ENCODE assay signal across 9 mouse cellular contexts in the genomic region with DNA sequence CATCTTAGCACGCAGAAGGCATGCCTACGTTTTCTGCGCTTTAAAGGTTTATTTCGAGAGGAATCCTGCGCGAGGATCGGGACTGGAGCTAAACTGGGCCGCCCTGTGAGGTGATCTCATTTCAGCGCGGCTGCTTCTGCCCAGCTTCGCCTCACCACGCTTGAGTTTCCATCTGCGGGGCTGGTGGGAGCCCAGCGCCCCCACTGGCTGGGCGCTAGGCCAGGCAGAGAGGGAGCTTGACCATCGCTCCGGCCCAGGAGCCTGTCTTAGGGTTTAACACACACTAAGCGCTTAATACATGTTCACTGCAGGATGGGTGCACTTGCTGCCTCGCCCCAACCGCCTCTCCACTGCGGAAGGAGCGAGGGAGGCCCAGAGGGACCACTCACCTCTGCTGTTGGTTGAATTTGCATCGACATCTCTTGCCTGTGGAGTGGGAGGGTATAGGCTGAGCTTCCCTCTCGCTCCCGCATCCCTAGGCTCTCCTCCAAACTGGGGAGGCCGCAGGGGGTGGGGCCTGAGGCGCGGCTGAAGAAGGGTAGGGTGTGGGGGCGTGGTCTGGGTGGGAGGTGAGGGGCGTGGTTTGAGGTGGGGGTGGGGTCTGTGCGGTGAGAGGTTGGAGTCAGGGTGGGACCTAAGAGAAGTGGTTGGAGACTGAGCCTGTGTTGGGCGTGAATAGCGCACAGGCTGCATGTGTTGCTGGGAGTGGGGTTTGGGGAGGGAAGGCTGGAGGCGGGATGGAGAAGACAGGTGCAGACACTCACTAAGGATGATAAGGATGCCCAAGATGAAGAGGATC. TPM values are rescaled to one million over a fixed set of nuclear protein-coding genes. Genes with fewer than 3 reads are reported as not detected.
DNase-seq lines count a peak whose midpoint lies in the region; ATAC-seq and TF ChIP-seq lines count a peak whose summit lies in the region.
"Had no signal": no experiment of that assay in that cellular context is flagged by ENCODE, and none has a peak within 500 bp of the region (broad histone marks: within the 10 kb centered on the region; RNA-seq: fewer than 3 reads in every experiment).

No protein-coding gene starts in this region.

- 3% methylated on average over 34 of the region's 34 CpGs for WGBS in lung, embryonic 15.5 days
- 5% methylated on average over 34 of the region's 34 CpGs for WGBS in intestine, embryonic 15.5 days
- WGBS in liver, embryonic 14.5 days (ENCODE audit: insufficient replicate concordance): 2% methylated on average over 34 of the region's 34 CpGs

- no peaks in the 10 kb centered on the region for H3K9me3 ChIP-seq in lung, embryonic 15.5 days
- H3K9me3 ChIP-seq in intestine, embryonic 15.5 days: no peaks in the 10 kb centered on the region
- H3K9me3 ChIP-seq in liver, embryonic 14.5 days (ENCODE audit: control insufficient read depth, low read length): no peaks in the 10 kb centered on the region

- no peak overlapping the region for H3K9ac ChIP-seq in lung, embryonic 15.5 days
- no peak overlapping the region for H3K9ac ChIP-seq in intestine, embryonic 15.5 days
- no peak overlapping the region for H3K9ac ChIP-seq in liver, embryonic 14.5 days (replicated peaks)

- no peak overlapping the region for H3K27ac ChIP-seq in lung, embryonic 15.5 days
- H3K27ac ChIP-seq in intestine, embryonic 15.5 days: no peak overlapping the region
- no peak overlapping the region for H3K27ac ChIP-seq in liver, embryonic 14.5 days

- peaks cover 65% of the 10 kb centered on the region for H3K4me1 ChIP-seq in lung, embryonic 15.5 days
- peaks cover 57% of the 10 kb centered on the region for H3K4me1 ChIP-seq in intestine, embryonic 15.5 days (replicated peaks)
- H3K4me1 ChIP-seq in liver, embryonic 14.5 days (replicated peaks; ENCODE audit: control insufficient read depth in 2 of 2, insufficient read depth in 2 of 2, low read length in 1 of 2): peaks cover 0 to 7% of the 10 kb centered on the region in 2 experiments; a peak in 1 of 4 replicates

- no peaks in the 10 kb centered on the region for H3K36me3 ChIP-seq in lung, embryonic 15.5 days
- H3K36me3 ChIP-seq in intestine, embryonic 15.5 days: no peaks in the 10 kb centered on the region
- no peaks in the 10 kb centered on the region for H3K36me3 ChIP-seq in liver, embryonic 14.5 days (replicated peaks; ENCODE audit: control insufficient read depth, insufficient read depth, low read depth)

- H3K4me2 ChIP-seq in lung, embryonic 15.5 days: peak overlapping the region; percentile 35
- peak overlapping the region; percentile 49 for H3K4me2 ChIP-seq in intestine, embryonic 15.5 days (replicated peaks)
- no peak overlapping the region; the same call in 1 of the 2 replicates for H3K4me2 ChIP-seq in liver, embryonic 14.5 days (ENCODE audit: low read depth)

- TF ChIP-seq CTCF in liver, embryonic 14.5 days (IDR thresholded peaks at IDR 0.05; ENCODE audit: low read depth): peak; percentile 33; the same call in 1 of the 2 replicates

- no peak for TF ChIP-seq EP300 in liver, embryonic 14.5 days (IDR thresholded peaks at IDR 0.05; ENCODE audit: low read depth)

- no peak; the same call in 1 of the 2 replicates for ATAC-seq in lung, embryonic 15.5 days (ENCODE audit: borderline replicate concordance, extremely low read depth, low FRiP score, low TSS enrichment)
- peak; percentile 28 for ATAC-seq in intestine, embryonic 15.5 days
- ATAC-seq in liver, embryonic 14.5 days (ENCODE audit: insufficient read depth): no peak

- no peak for DNase-seq in lung, adult 18-20 months
- DNase-seq in cerebellum, postnatal 14 days: peak; percentile 91 to 94
- peak; percentile 74 to 85 for DNase-seq in frontal cortex, postnatal 36 days (ENCODE audit: low spot score in 2 of 2)
- DNase-seq in liver, embryonic 14.5 days (ENCODE audit: low read depth in 3 of 3, low spot score in 3 of 3): no peak
- DNase-seq in retina, embryonic 14.5 days (ENCODE audit: low spot score): peak; percentile 54
- no peak for DNase-seq in urinary bladder, postnatal 10 days (ENCODE audit: low spot score)

- peaks cover 51% of the 10 kb centered on the region for H3K27me3 ChIP-seq in lung, embryonic 15.5 days
- H3K27me3 ChIP-seq in intestine, embryonic 15.5 days (replicated peaks): peaks cover 44% of the 10 kb centered on the region
- peaks cover 31% of the 10 kb centered on the region for H3K27me3 ChIP-seq in liver, embryonic 14.5 days (ENCODE audit: control insufficient read depth, insufficient read depth, low read length)

- H3K4me3 ChIP-seq in lung, embryonic 15.5 days: peak overlapping the region; percentile 18
- peak overlapping the region; percentile 14 for H3K4me3 ChIP-seq in intestine, embryonic 15.5 days (replicated peaks)
- no peak overlapping the region for H3K4me3 ChIP-seq in liver, embryonic 14.5 days (ENCODE audit: insufficient read depth in 1 of 2, low read depth in 2 of 2, low read length in 2 of 2)
- H3K4me3 ChIP-seq: myocyte had no signal

RNA-seq across cellular contexts. Expression of gene Fxyd7, which starts 1.6 kb away (rescaled TPM):
- 5.2 and 5.3 TPM in 2 replicates for polyA plus RNA-seq in lung, embryonic 15.5 days (2015; fragmentation: Nextera tagmentation; extraction: Ambion mirVana)
- polyA plus RNA-seq in intestine, embryonic 15.5 days (2015; fragmentation: Nextera tagmentation; extraction: Ambion mirVana): 20.3 and 20.7 TPM in 2 replicates
- polyA plus RNA-seq in liver, embryonic 14.5 days (2012; rRNA removed): 0.21 and 0.24 TPM in 2 replicates
- 0.23 TPM in 1 of 2 replicates, not detected in the other for polyA plus RNA-seq in liver, embryonic 14.5 days (2014; fragmentation: Nextera tagmentation; extraction: Ambion mirVana)
- polyA plus RNA-seq: myocyte had no signal

RNA-seq across cellular contexts. Expression of gene Fxyd1, which starts 4.2 kb away (rescaled TPM):
- polyA plus RNA-seq in lung, embryonic 15.5 days (2015; fragmentation: Nextera tagmentation; extraction: Ambion mirVana): 82.5 and 86.9 TPM in 2 replicates
- 64.5 and 80.1 TPM in 2 replicates for polyA plus RNA-seq in intestine, embryonic 15.5 days (2015; fragmentation: Nextera tagmentation; extraction: Ambion mirVana)
- 33.0 and 50.6 TPM in 2 replicates for polyA plus RNA-seq in liver, embryonic 14.5 days (2012; rRNA removed)
- polyA plus RNA-seq in liver, embryonic 14.5 days (2014; fragmentation: Nextera tagmentation; extraction: Ambion mirVana): 61.9 and 62.5 TPM in 2 replicates

RNA-seq across cellular contexts. Expression of gene Lgi4, which starts 6.3 kb away (rescaled TPM):
- 0.21 and 0.35 TPM in 2 replicates for polyA plus RNA-seq in lung, embryonic 15.5 days (2015; fragmentation: Nextera tagmentation; extraction: Ambion mirVana)
- 1.5 TPM in 2 replicates for polyA plus RNA-seq in intestine, embryonic 15.5 days (2015; fragmentation: Nextera tagmentation; extraction: Ambion mirVana)
- 0.04 and 0.16 TPM in 2 replicates for polyA plus RNA-seq in liver, embryonic 14.5 days (2012; rRNA removed)
- 0.10 TPM in 1 of 2 replicates, not detected in the other for polyA plus RNA-seq in liver, embryonic 14.5 days (2014; fragmentation: Nextera tagmentation; extraction: Ambion mirVana)
- polyA plus RNA-seq: myocyte had no signal

RNA-seq across cellular contexts. Expression of gene Fxyd5, which starts 10.6 kb away (rescaled TPM):
- polyA plus RNA-seq in lung, embryonic 15.5 days (2015; fragmentation: Nextera tagmentation; extraction: Ambion mirVana): 50.1 TPM in 2 replicates
- polyA plus RNA-seq in intestine, embryonic 15.5 days (2015; fragmentation: Nextera tagmentation; extraction: Ambion mirVana): 21.7 and 29.8 TPM in 2 replicates
- 10.1 and 14.6 TPM in 2 replicates for polyA plus RNA-seq in liver, embryonic 14.5 days (2012; rRNA removed)
- polyA plus RNA-seq in liver, embryonic 14.5 days (2014; fragmentation: Nextera tagmentation; extraction: Ambion mirVana): 15.1 and 20.4 TPM in 2 replicates

RNA-seq across cellular contexts. Expression of gene Fxyd3, which starts 23.7 kb away (rescaled TPM):
- 50.1 and 54.3 TPM in 2 replicates for polyA plus RNA-seq in lung, embryonic 15.5 days (2015; fragmentation: Nextera tagmentation; extraction: Ambion mirVana)
- polyA plus RNA-seq in intestine, embryonic 15.5 days (2015; fragmentation: Nextera tagmentation; extraction: Ambion mirVana): 70.8 and 77.4 TPM in 2 replicates
- polyA plus RNA-seq in liver, embryonic 14.5 days (2012; rRNA removed): 0.52 and 0.54 TPM in 2 replicates
- polyA plus RNA-seq in liver, embryonic 14.5 days (2014; fragmentation: Nextera tagmentation; extraction: Ambion mirVana): 0.47 and 0.86 TPM in 2 replicates

Comparison
In these comparisons a context has a peak if more than half of its experiments do, and no peak if none do; other contexts are left out.
1. H3K4me3 ChIP-seq: peak in lung, embryonic 15.5 days (single experiment) and intestine, embryonic 15.5 days (single experiment); none in liver, embryonic 14.5 days (0 of 2).
2. DNase-seq: peak in cerebellum, postnatal 14 days (2 of 2), frontal cortex, postnatal 36 days (2 of 2) and retina, embryonic 14.5 days (single experiment); none in lung, adult 18-20 months (0 of 2), liver, embryonic 14.5 days (0 of 3) and urinary bladder, postnatal 10 days (single experiment).